Mouse (Mus musculus) bone marrow macrophage, adult 2 months (primary cell): ENCODE results near the gene Eri3.

ENCODE experiments used
- CTCF ChIP-seq: IDR thresholded peaks from 2 replicates; pipeline ENCODE4 v1.5.1; 2012; ENCODE audit warnings: low read depth, mild to moderate bottlenecking, low read length, moderate library complexity
- POLR2A ChIP-seq: IDR thresholded peaks from 2 replicates; pipeline ENCODE4 v1.6.1; 2012; ENCODE audit warnings: mild to moderate bottlenecking, low read depth, low read length, borderline replicate concordance

DNA sequence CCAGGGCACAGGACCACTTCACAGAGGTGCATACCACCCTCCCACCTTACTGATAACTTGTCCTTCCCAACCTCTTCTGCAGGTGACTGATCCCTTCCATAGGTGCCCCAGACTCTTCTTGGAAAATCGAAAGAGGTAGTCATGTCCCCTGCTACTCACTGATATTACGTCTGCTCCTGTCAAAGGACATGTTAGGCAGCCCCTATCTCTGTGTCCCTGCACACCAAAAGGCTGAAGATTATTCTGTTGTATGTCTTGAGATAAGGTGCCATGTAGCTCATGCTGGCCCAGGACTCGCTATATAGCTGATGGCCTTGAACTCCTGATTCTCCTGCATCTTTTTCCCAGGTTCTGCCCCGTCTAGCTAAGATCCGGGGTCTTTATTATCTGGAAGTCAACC lies 24.2 kb upstream of the Eri3 start:
- TF ChIP-seq POLR2A (no peak), CTCF (no peak)
